Mouse (Mus musculus): ENCODE results near the gene Gpa33. TPM values are rescaled to one million over a fixed set of nuclear protein-coding genes. Genes with fewer than 3 reads are reported as not detected.

Gene Gpa33
- polyA plus RNA-seq, 1 experiment, result 6.9 TPM

- H3K4me3 ChIP-seq (replicated peaks; ENCODE audit: control insufficient read depth, low read depth, low read length), result no peak overlapping the region
- WGBS, result 78% methylated on average over 9 of the region's 9 CpGs
- no peak overlapping the region for H3K27ac ChIP-seq (ENCODE audit: control insufficient read depth, insufficient read depth, low read depth, low read length, poor library complexity)
- no peaks in the 10 kb centered on the region for H3K4me1 ChIP-seq (ENCODE audit: control insufficient read depth, insufficient read depth, low read length)
- TF ChIP-seq POLR2A (IDR thresholded peaks at IDR 0.05; ENCODE audit: borderline replicate concordance, control insufficient read depth, low read depth, low read length) (no peak), CTCF (IDR thresholded peaks at IDR 0.05; ENCODE audit: control insufficient read depth, insufficient read depth, low read length) (no peak)
Measured at GRCm38 (mm10) chr1:166173621-166174020, 43.6 kb downstream of the Gpa33 start.

GRCm38 (mm10) chr1:166181510-166181909 lies 51.5 kb downstream of the Gpa33 start:
- Histone ChIP-seq H3K4me3 (replicated peaks; ENCODE audit: control insufficient read depth, low read depth, low read length) (no peak overlapping the region), H3K27ac (ENCODE audit: control insufficient read depth, insufficient read depth, low read depth, low read length, poor library complexity) (no peak overlapping the region), H3K4me1 (ENCODE audit: control insufficient read depth, insufficient read depth, low read length) (no peaks in the 10 kb centered on the region)
- TF ChIP-seq POLR2A (IDR thresholded peaks at IDR 0.05; ENCODE audit: borderline replicate concordance, control insufficient read depth, low read depth, low read length) (no peak), CTCF (IDR thresholded peaks at IDR 0.05; ENCODE audit: control insufficient read depth, insufficient read depth, low read length) (no peak)
- 78% methylated on average over 7 of the region's 7 CpGs for WGBS

- TF ChIP-seq POLR2A (IDR thresholded peaks at IDR 0.05; ENCODE audit: borderline replicate concordance, control insufficient read depth, low read depth, low read length) (no peak), CTCF (IDR thresholded peaks at IDR 0.05; ENCODE audit: control insufficient read depth, insufficient read depth, low read length) (no peak)
- Histone ChIP-seq H3K27ac (ENCODE audit: control insufficient read depth, insufficient read depth, low read depth, low read length, poor library complexity) (no peak overlapping the region), H3K4me3 (replicated peaks; ENCODE audit: control insufficient read depth, low read depth, low read length) (no peak overlapping the region), H3K4me1 (ENCODE audit: control insufficient read depth, insufficient read depth, low read length) (no peaks in the 10 kb centered on the region)
- WGBS, result 78% methylated on average over 10 of the region's 10 CpGs
Measured at GRCm38 (mm10) chr1:166182952-166183627, 53.1 kb downstream of the Gpa33 start.

GRCm38 (mm10) chr1:166184391-166185229 lies 54.6 kb downstream of the Gpa33 start:
- no peak overlapping the region; the same call in 1 of the 2 replicates for H3K27ac ChIP-seq (ENCODE audit: control insufficient read depth, insufficient read depth, low read depth, low read length, poor library complexity)
- TF ChIP-seq CTCF (IDR thresholded peaks at IDR 0.05; ENCODE audit: control insufficient read depth, insufficient read depth, low read length) (no peak), POLR2A (IDR thresholded peaks at IDR 0.05; ENCODE audit: borderline replicate concordance, control insufficient read depth, low read depth, low read length) (no peak)
- WGBS, result 79% methylated on average over 22 of the region's 22 CpGs
- no peak overlapping the region for H3K4me3 ChIP-seq (replicated peaks; ENCODE audit: control insufficient read depth, low read depth, low read length)
- no peaks in the 10 kb centered on the region for H3K4me1 ChIP-seq (ENCODE audit: control insufficient read depth, insufficient read depth, low read length)

GRCm38 (mm10) chr1:166185357-166185756 lies 55.3 kb downstream of the Gpa33 start:
- TF ChIP-seq CTCF (IDR thresholded peaks at IDR 0.05; ENCODE audit: control insufficient read depth, insufficient read depth, low read length) (no peak), POLR2A (IDR thresholded peaks at IDR 0.05; ENCODE audit: borderline replicate concordance, control insufficient read depth, low read depth, low read length) (no peak)
- WGBS, result 60% methylated on average over 5 of the region's 5 CpGs
- H3K4me3 ChIP-seq (replicated peaks; ENCODE audit: control insufficient read depth, low read depth, low read length), result no peak overlapping the region
- no peak overlapping the region for H3K27ac ChIP-seq (ENCODE audit: control insufficient read depth, insufficient read depth, low read depth, low read length, poor library complexity)
- no peaks in the 10 kb centered on the region for H3K4me1 ChIP-seq (ENCODE audit: control insufficient read depth, insufficient read depth, low read length)

- WGBS, result 91% methylated on average over 4 of the region's 4 CpGs
- Histone ChIP-seq H3K27ac (ENCODE audit: control insufficient read depth, insufficient read depth, low read depth, low read length, poor library complexity) (no peak overlapping the region), H3K4me3 (replicated peaks; ENCODE audit: control insufficient read depth, low read depth, low read length) (no peak overlapping the region), H3K4me1 (ENCODE audit: control insufficient read depth, insufficient read depth, low read length) (no peaks in the 10 kb centered on the region)
- TF ChIP-seq CTCF (IDR thresholded peaks at IDR 0.05; ENCODE audit: control insufficient read depth, insufficient read depth, low read length), result no peak
- TF ChIP-seq POLR2A (IDR thresholded peaks at IDR 0.05; ENCODE audit: borderline replicate concordance, control insufficient read depth, low read depth, low read length), result no peak
Measured at GRCm38 (mm10) chr1:166189821-166190220, 59.8 kb downstream of the Gpa33 start.

- TF ChIP-seq POLR2A (IDR thresholded peaks at IDR 0.05; ENCODE audit: borderline replicate concordance, control insufficient read depth, low read depth, low read length), result no peak
- no peak for TF ChIP-seq CTCF (IDR thresholded peaks at IDR 0.05; ENCODE audit: control insufficient read depth, insufficient read depth, low read length)
- no peak overlapping the region for H3K27ac ChIP-seq (ENCODE audit: control insufficient read depth, insufficient read depth, low read depth, low read length, poor library complexity)
- no peaks in the 10 kb centered on the region; the same call in 1 of the 2 replicates for H3K4me1 ChIP-seq (ENCODE audit: control insufficient read depth, insufficient read depth, low read length)
- 32% methylated on average over 5 of the region's 5 CpGs for WGBS
- H3K4me3 ChIP-seq (replicated peaks; ENCODE audit: control insufficient read depth, low read depth, low read length), result no peak overlapping the region
Measured at GRCm38 (mm10) chr1:166204171-166204570, 74.1 kb downstream of the Gpa33 start.

GRCm38 (mm10) chr1:166205159-166205558 lies 75.1 kb downstream of the Gpa33 start:
- no peaks in the 10 kb centered on the region; the same call in 1 of the 2 replicates for H3K4me1 ChIP-seq (ENCODE audit: control insufficient read depth, insufficient read depth, low read length)

More at GRCm38 (mm10) chr1:166205159-166205558, 75.1 kb downstream of the Gpa33 start:
- no peak overlapping the region for H3K4me3 ChIP-seq (replicated peaks; ENCODE audit: control insufficient read depth, low read depth, low read length)
- TF ChIP-seq POLR2A (IDR thresholded peaks at IDR 0.05; ENCODE audit: borderline replicate concordance, control insufficient read depth, low read depth, low read length) (no peak), CTCF (IDR thresholded peaks at IDR 0.05; ENCODE audit: control insufficient read depth, insufficient read depth, low read length) (no peak)
- H3K27ac ChIP-seq (ENCODE audit: control insufficient read depth, insufficient read depth, low read depth, low read length, poor library complexity), result no peak overlapping the region
- WGBS, result 78% methylated on average over 3 of the region's 3 CpGs

Measured in bone marrow, adult 2 months (tissue).